Mouse (Mus musculus) midbrain, embryonic 12.5 days (tissue): ENCODE measurements at regions not wholly inside any gene's neighbourhood (a gene's known extent, or its start where the extent isn't known, plus 50 kb on each side); places are given as distances from the start of the nearest gene placed in this dataset.
"Not testable (repeated sequence)": the region's sequence is repeated elsewhere in the genome, so short reads cannot be mapped to it uniquely, and the experiment has no call there.

Experiments
- ATAC-seq: fragments of 200-750 bp; cut with Nextera tagmentation; 2 replicates; pipeline ENCODE4 v1.8.0; 2017; ENCODE audit warnings: low read depth, moderate TSS enrichment, moderate library complexity; ENCODE audit not compliant: low FRiP score
- H3K27ac ChIP-seq: fragments of 300-500 bp; sonication (generic); replicated peaks from 2 replicates; pipeline ENCODE4 v1.5.1; 2016; ENCODE audit warnings: mild to moderate bottlenecking
- H3K27me3 ChIP-seq: fragments of 300-500 bp; sonication (generic); 2 replicates; pipeline ENCODE4 v1.6.1; 2016; ENCODE audit warnings: mild to moderate bottlenecking
- H3K36me3 ChIP-seq: fragments of 300-500 bp; sonication (generic); 2 replicates; pipeline ENCODE4 v1.6.1; 2016
- H3K4me1 ChIP-seq: fragments of 300-500 bp; sonication (generic); 2 replicates; pipeline ENCODE4 v1.6.1; 2016
- H3K4me2 ChIP-seq: fragments of 300-500 bp; sonication (generic); replicated peaks from 2 replicates; pipeline ENCODE4 v1.6.1; 2016; ENCODE audit warnings: mild to moderate bottlenecking, moderate library complexity
- H3K4me3 ChIP-seq: fragments of 300-500 bp; sonication (generic); 2 replicates; pipeline ENCODE4 v1.5.1; 2016; ENCODE audit warnings: mild to moderate bottlenecking
- H3K9ac ChIP-seq: fragments of 300-500 bp; sonication (generic); replicated peaks from 2 replicates; pipeline ENCODE4 v1.6.1; 2016; ENCODE audit warnings: mild to moderate bottlenecking, moderate library complexity
- H3K9me3 ChIP-seq: fragments of 300-500 bp; sonication (generic); 2 replicates; pipeline ENCODE4 v1.6.1; 2016; ENCODE audit warnings: mild to moderate bottlenecking
- WGBS: fragments of 180-500 bp; shearing (Covaris S2); methylation state at CpG from one replicate; pipeline ENCODE4 v1.1.7; 2016; 5-methylcytosine and 5-hydroxymethylcytosine counted together

- no peak for ATAC-seq
- no peaks in the 10 kb centered on the region for H3K9me3 ChIP-seq
- no peak overlapping the region for H3K9ac ChIP-seq
- H3K4me1 ChIP-seq: no peaks in the 10 kb centered on the region
- H3K4me3 ChIP-seq: no peak overlapping the region
- H3K36me3 ChIP-seq: no peaks in the 10 kb centered on the region
- no peak overlapping the region for H3K4me2 ChIP-seq
- no peak overlapping the region for H3K27ac ChIP-seq
- WGBS: 96% methylated on average over 7 of the region's 7 CpGs
- H3K27me3 ChIP-seq: no peaks in the 10 kb centered on the region
Observed at GRCm38 (mm10) chr1:140693482-140693881, 447.5 kb downstream of the Kcnt2 start.

GRCm38 (mm10) chr1:140730189-140730588 lies 484.2 kb downstream of the Kcnt2 start:
- H3K4me2 ChIP-seq: no peak overlapping the region
- no peak overlapping the region for H3K27ac ChIP-seq
- ATAC-seq: no peak

DNA sequence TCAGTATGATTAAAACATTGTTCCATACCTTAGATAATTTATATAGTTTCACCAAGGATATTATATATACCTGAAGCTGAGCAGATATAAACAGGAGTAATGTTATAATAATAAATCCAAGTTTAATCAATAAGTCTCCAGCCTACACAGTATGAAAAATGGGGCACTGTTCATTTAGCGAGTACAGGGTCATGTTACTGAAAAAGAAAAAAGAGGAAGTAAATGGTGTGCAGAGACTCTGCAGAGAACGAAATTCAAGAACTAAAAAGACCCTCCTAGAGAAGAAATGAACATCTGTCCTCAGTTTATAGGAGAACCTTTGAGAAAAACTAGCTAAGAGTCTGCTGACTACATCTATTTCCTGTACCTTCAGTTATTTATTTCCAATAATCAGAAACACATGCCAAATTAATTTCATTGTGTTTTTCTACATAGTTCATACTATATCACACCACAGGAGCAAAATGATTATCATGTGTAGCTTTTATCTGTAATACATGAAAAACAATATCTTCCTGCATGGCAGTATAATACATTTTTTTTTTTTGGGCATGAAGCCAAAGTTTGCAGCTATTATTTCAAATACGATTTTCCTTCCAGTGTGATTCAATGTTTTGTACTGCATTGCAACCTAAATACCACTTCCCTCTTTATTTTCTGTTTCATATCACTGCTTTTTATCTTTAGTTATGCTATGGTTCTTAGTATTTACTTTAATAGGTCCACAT lies 493.2 kb downstream of the Kcnt2 start:
- no peak overlapping the region for H3K27ac ChIP-seq
- H3K27me3 ChIP-seq: no peaks in the 10 kb centered on the region
- no peak for ATAC-seq
- H3K9ac ChIP-seq: no peak overlapping the region
- H3K4me1 ChIP-seq: no peaks in the 10 kb centered on the region
- no peak overlapping the region for H3K4me3 ChIP-seq
- no peak overlapping the region for H3K4me2 ChIP-seq
- WGBS: 79% methylated on average over 3 of the region's 3 CpGs
- no peaks in the 10 kb centered on the region for H3K9me3 ChIP-seq
- no peaks in the 10 kb centered on the region for H3K36me3 ChIP-seq

More at GRCm38 (mm10) chr1:140730189-140730588, 484.2 kb downstream of the Kcnt2 start:
- no peak overlapping the region for H3K4me3 ChIP-seq
- no peaks in the 10 kb centered on the region for H3K4me1 ChIP-seq
- no peaks in the 10 kb centered on the region for H3K27me3 ChIP-seq
- H3K9me3 ChIP-seq: no peaks in the 10 kb centered on the region
- no peak overlapping the region for H3K9ac ChIP-seq
- no peaks in the 10 kb centered on the region for H3K36me3 ChIP-seq
- 71% methylated on average over 1 of the region's 1 CpGs for WGBS

DNA sequence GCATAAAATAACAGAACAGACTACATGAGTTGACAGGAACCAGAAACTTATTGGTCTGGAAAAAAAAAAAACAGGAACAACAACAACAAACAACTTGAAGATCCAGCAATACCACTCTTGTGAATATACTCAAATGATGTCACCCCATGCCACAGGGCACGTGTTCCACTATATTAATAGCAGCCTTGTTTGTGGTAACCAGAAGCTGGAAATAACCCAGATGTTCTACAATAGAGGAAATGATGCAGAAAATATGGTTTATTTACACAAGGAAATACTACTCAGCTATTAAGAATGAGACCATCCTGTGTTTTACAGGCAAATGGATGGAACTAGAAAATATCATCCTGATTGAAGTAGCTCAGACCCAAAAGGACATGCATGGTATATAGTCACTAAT lies 494.1 kb downstream of the Kcnt2 start:
- no peak overlapping the region for H3K4me3 ChIP-seq
- H3K27ac ChIP-seq: no peak overlapping the region
- H3K9ac ChIP-seq: no peak overlapping the region
- no peaks in the 10 kb centered on the region for H3K36me3 ChIP-seq
- no peak overlapping the region for H3K4me2 ChIP-seq
- WGBS: 76% methylated on average over 1 of the region's 1 CpGs
- no peaks in the 10 kb centered on the region for H3K27me3 ChIP-seq
- no peak for ATAC-seq
- H3K9me3 ChIP-seq: no peaks in the 10 kb centered on the region
- H3K4me1 ChIP-seq: no peaks in the 10 kb centered on the region

GRCm38 (mm10) chr1:140748011-140748410 lies 502.1 kb downstream of the Kcnt2 start:
- Histone ChIP-seq H3K4me3 (no peak overlapping the region), H3K27me3 (peaks cover 6% of the 10 kb centered on the region; the same call in 1 of the 2 replicates), H3K27ac (no peak overlapping the region), H3K4me1 (no peaks in the 10 kb centered on the region), H3K36me3 (no peaks in the 10 kb centered on the region), H3K9me3 (no peaks in the 10 kb centered on the region), H3K9ac (no peak overlapping the region), H3K4me2 (no peak overlapping the region)
- peak; percentile 92 for ATAC-seq
- 1% methylated on average over 3 of the region's 3 CpGs for WGBS

- H3K27me3 ChIP-seq: no peaks in the 10 kb centered on the region
- no peaks in the 10 kb centered on the region for H3K36me3 ChIP-seq
- WGBS: 100% methylated on average over 1 of the region's 1 CpGs
- no peak overlapping the region for H3K27ac ChIP-seq
- no peaks in the 10 kb centered on the region for H3K4me1 ChIP-seq
- no peak overlapping the region for H3K9ac ChIP-seq
- no peaks in the 10 kb centered on the region for H3K9me3 ChIP-seq
- H3K4me2 ChIP-seq: no peak overlapping the region
- H3K4me3 ChIP-seq: no peak overlapping the region
- no peak for ATAC-seq
Observed at GRCm38 (mm10) chr1:140765906-140766305, 519.9 kb downstream of the Kcnt2 start.

- not testable (repeated sequence) for H3K27ac ChIP-seq, H3K4me2 ChIP-seq, H3K9me3 ChIP-seq, H3K27me3 ChIP-seq, ATAC-seq, H3K9ac ChIP-seq, H3K4me3 ChIP-seq, H3K36me3 ChIP-seq, H3K4me1 ChIP-seq
- WGBS: 83% methylated on average over 4 of the region's 4 CpGs
Observed at GRCm38 (mm10) chr1:140773769-140774168, 527.8 kb downstream of the Kcnt2 start.

GRCm38 (mm10) chr1:140810170-140810569 lies 564.2 kb downstream of the Kcnt2 start:
- 76% methylated on average over 5 of the region's 5 CpGs for WGBS
- H3K9ac ChIP-seq: no peak overlapping the region
- no peaks in the 10 kb centered on the region for H3K9me3 ChIP-seq
- no peak overlapping the region for H3K4me3 ChIP-seq
- no peak overlapping the region for H3K4me2 ChIP-seq
- no peaks in the 10 kb centered on the region for H3K4me1 ChIP-seq
- H3K27me3 ChIP-seq: no peaks in the 10 kb centered on the region
- no peak overlapping the region for H3K27ac ChIP-seq
- no peak; the same call in 1 of the 2 replicates for ATAC-seq
- no peaks in the 10 kb centered on the region for H3K36me3 ChIP-seq

- Histone ChIP-seq H3K4me3 (no peak overlapping the region), H3K36me3 (no peaks in the 10 kb centered on the region), H3K4me1 (no peaks in the 10 kb centered on the region), H3K9ac (no peak overlapping the region), H3K27me3 (no peaks in the 10 kb centered on the region), H3K4me2 (no peak overlapping the region), H3K9me3 (no peaks in the 10 kb centered on the region), H3K27ac (no peak overlapping the region)
- ATAC-seq: no peak; the same call in 1 of the 2 replicates
- WGBS: 71% methylated on average over 4 of the region's 4 CpGs
Observed at GRCm38 (mm10) chr1:140838766-140839165, 592.8 kb downstream of the Kcnt2 start.

DNA sequence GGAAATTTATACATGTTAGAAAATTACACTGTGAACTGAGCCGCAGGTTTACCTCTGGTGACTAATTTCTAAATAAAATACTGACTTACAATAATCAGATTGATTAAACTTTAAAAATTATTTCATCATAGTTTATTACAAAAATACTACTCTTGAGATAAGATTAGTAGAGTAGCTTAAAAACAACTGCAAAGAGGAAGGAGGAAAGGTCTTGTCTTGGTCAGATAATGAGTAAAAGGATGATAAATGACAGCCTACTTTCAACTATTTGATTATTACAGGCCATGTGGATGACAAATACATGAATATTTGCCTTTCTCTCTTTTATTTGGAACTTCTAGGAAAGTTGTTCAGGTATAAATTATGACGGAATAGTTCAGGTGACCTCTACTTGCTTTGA lies 594.6 kb downstream of the Kcnt2 start:
- Histone ChIP-seq H3K27ac (no peak overlapping the region), H3K4me1 (no peaks in the 10 kb centered on the region), H3K9ac (no peak overlapping the region), H3K36me3 (no peaks in the 10 kb centered on the region), H3K27me3 (no peaks in the 10 kb centered on the region), H3K9me3 (no peaks in the 10 kb centered on the region), H3K4me2 (no peak overlapping the region), H3K4me3 (no peak overlapping the region)
- WGBS: 88% methylated on average over 2 of the region's 2 CpGs
- ATAC-seq: no peak

DNA sequence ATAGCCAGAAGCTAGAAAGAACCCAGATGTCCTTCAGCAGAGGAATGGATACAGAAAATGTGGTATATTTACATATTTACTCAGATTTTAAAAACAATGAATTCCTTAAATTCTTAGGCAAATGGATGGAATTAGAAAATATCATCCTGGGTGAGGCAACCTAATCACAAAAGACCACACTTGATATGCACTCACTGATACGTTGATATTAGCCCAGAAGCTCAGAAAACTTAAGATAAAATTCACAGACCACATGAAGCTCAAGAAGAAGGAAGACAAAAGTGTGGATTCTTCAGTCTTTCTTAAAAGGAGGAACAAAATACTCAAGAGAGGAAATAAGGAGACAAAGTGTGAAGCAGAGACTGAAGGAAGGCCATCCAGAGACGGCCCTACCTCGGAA lies 602.1 kb downstream of the Kcnt2 start:
- not testable (repeated sequence) for H3K9me3 ChIP-seq, H3K4me2 ChIP-seq, H3K36me3 ChIP-seq, ATAC-seq, H3K27ac ChIP-seq, H3K4me1 ChIP-seq, H3K4me3 ChIP-seq, H3K9ac ChIP-seq, H3K27me3 ChIP-seq
- WGBS: 73% methylated on average over 3 of the region's 3 CpGs

GRCm38 (mm10) chr1:140851568-140851967 lies 605.6 kb downstream of the Kcnt2 start:
- H3K36me3 ChIP-seq: no peaks in the 10 kb centered on the region
- no peak for ATAC-seq
- H3K9me3 ChIP-seq: no peaks in the 10 kb centered on the region
- H3K4me2 ChIP-seq: no peak overlapping the region
- no peak overlapping the region for H3K27ac ChIP-seq
- H3K4me1 ChIP-seq: no peaks in the 10 kb centered on the region
- no peak overlapping the region for H3K9ac ChIP-seq
- H3K4me3 ChIP-seq: no peak overlapping the region
- H3K27me3 ChIP-seq: no peaks in the 10 kb centered on the region
